Mouse (Mus musculus) hindbrain, embryonic 16.5 days (tissue): Measurements from ENCODE around the gene Zfp653. TPM values are rescaled to one million over a fixed set of nuclear protein-coding genes. Genes with fewer than 3 reads are reported as not detected.

Experiments used
- ATAC-seq: fragments of 200-750 bp; cut with Nextera tagmentation; 2 replicates; pipeline ENCODE4 v1.8.0; 2017; ENCODE audit warnings: moderate TSS enrichment, moderate library complexity
- H3K27ac ChIP-seq: fragments of 300-500 bp; sonication (generic); 2 replicates; pipeline ENCODE4 v1.5.1; 2014; ENCODE audit warnings: low read depth, mild to moderate bottlenecking, control low read depth, low read length, moderate library complexity
- H3K27me3 ChIP-seq: fragments of 300-500 bp; sonication (generic); replicated peaks from 2 replicates; pipeline ENCODE4 v1.6.1; 2014; ENCODE audit warnings: low read length; ENCODE audit not compliant: control insufficient read depth, insufficient read depth
- H3K36me3 ChIP-seq: fragments of 300-500 bp; sonication (generic); 2 replicates; pipeline ENCODE4 v1.6.1; 2014; ENCODE audit warnings: mild to moderate bottlenecking, low read length, moderate library complexity, mixed read lengths; ENCODE audit not compliant: control insufficient read depth, insufficient read depth
- H3K4me1 ChIP-seq: fragments of 300-500 bp; sonication (generic); 2 replicates; pipeline ENCODE4 v1.6.1; 2014; ENCODE audit warnings: low read depth, low read length; ENCODE audit not compliant: control insufficient read depth, insufficient read depth
- H3K4me2 ChIP-seq: fragments of 300-500 bp; sonication (generic); 2 replicates; pipeline ENCODE4 v1.6.1; 2014; ENCODE audit warnings: mild to moderate bottlenecking, low read length, control low read depth, moderate library complexity
- H3K4me3 ChIP-seq: fragments of 300-500 bp; sonication (generic); 2 replicates; pipeline ENCODE4 v1.5.1; 2014; ENCODE audit warnings: mild to moderate bottlenecking, low read length, control low read depth, moderate library complexity
- H3K9ac ChIP-seq: fragments of 300-500 bp; sonication (generic); 2 replicates; pipeline ENCODE4 v1.6.1; 2014; ENCODE audit warnings: low read depth, mild to moderate bottlenecking, control low read depth, low read length, moderate library complexity
- H3K9me3 ChIP-seq: fragments of 300-500 bp; sonication (generic); 2 replicates; pipeline ENCODE4 v1.6.1; 2014; ENCODE audit warnings: mild to moderate bottlenecking, low read length, moderate library complexity; ENCODE audit not compliant: control insufficient read depth
- WGBS: fragments of 180-500 bp; shearing (Covaris S2); extraction: QIAGEN DNeasy Blood & Tissue Kit; methylation state at CpG from one replicate; pipeline ENCODE4 v1.1.7; 2014; 5-methylcytosine and 5-hydroxymethylcytosine counted together
- polyA plus RNA-seq: library from polyadenylated mRNA; unstranded; fragments of >200 nt; fragmentation: Nextera tagmentation; extraction: Ambion mirVana; gene quantifications from 2 replicates; pipeline ENCODE4 v1.2.1, GENCODE M21; 2015

Zfp653 gene
- polyA plus RNA-seq = 16.6 and 16.7 TPM in 2 replicates

DNA sequence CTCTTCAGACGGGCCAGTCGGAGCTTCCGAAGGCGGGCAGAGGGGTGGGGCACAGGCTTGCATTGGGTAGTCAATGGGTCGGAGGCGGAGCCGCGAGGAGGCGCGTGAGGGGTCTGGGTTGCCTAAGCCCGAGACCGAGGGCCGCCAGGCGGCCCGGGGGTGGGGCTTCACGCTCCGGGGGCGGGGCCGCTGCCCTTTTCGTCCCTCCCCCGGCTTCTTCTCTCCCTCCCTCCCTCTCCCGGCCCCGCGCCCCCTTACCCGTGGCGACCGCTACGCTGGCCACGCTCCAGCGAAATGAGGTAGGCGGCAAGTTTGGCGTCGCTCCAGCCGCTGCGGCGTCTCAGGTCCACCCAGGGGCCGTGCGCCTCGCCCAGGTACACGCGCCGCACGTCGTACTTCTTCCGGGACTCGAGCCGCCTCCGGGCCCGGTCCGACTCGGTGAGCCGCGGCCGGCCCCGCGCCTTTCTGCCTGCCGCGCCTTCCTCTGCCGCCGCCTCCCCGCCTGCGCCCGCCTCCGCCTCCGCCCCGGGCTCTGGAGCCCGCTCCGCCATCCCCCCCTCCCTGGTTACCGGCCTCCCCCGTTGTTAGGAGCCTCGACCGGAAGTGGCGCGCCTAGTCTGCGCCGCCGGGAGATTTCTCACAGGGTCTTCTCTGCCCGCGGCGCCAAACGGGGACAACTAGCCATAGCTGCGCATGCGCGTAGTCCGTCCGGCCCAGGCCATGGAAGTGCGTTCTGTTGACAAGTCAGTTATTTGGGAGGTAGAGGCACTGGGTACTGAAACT is at the start of gene Zfp653, which contains the start of gene Gm49318:
Gene Zfp653, minus strand, starts transcription at position 586 of the 783 bp plus-strand sequence.
Gene Gm49318, minus strand, starts transcription at position 469 of the 783 bp plus-strand sequence.
- H3K36me3 ChIP-seq = peaks cover 4% of the 10 kb centered on the region; the same call in 1 of the 2 replicates
- peak; percentile 97 for ATAC-seq
- WGBS = 1% methylated on average over 67 of the region's 87 CpGs
- H3K27ac ChIP-seq = peak within 1 kb of the TSS; percentile 97
- no peaks in the 10 kb centered on the region for H3K27me3 ChIP-seq
- H3K4me3 ChIP-seq = peak within 1 kb of the TSS; percentile 75
- peak within 1 kb of the TSS; percentile 91 for H3K9ac ChIP-seq
- peak within 1 kb of the TSS; percentile 71 for H3K4me2 ChIP-seq
- peaks cover 14% of the 10 kb centered on the region for H3K4me1 ChIP-seq
- H3K9me3 ChIP-seq = no peaks in the 10 kb centered on the region

DNA sequence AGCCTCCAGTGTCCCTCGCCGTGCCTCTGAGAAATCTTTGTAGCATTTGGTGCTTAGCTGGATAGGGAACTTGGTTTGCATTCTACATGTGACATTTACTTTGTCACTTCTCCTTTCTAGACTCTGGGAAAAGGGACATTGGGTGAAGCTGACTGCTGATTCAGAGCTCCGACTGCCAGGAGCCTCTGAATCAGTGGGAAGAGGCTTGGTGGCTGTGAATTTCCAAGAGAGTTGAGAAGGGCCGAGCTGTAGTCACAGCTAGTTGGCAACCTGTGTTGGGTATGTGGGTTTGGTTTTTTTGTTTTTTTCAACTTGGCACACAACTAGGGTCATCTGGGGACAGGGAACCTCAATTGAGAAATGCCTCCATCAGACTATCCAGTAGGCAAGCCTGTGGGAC is 48.4 kb upstream of the Zfp653 start:
- no peaks in the 10 kb centered on the region for H3K9me3 ChIP-seq
- H3K4me2 ChIP-seq = no peak overlapping the region
- H3K4me3 ChIP-seq = no peak overlapping the region
- no peaks in the 10 kb centered on the region for H3K36me3 ChIP-seq
- H3K27ac ChIP-seq = no peak overlapping the region
- WGBS = 93% methylated on average over 4 of the region's 4 CpGs
- no peak overlapping the region for H3K9ac ChIP-seq
- ATAC-seq = no peak
- no peaks in the 10 kb centered on the region for H3K27me3 ChIP-seq
- peaks cover 16% of the 10 kb centered on the region for H3K4me1 ChIP-seq

DNA sequence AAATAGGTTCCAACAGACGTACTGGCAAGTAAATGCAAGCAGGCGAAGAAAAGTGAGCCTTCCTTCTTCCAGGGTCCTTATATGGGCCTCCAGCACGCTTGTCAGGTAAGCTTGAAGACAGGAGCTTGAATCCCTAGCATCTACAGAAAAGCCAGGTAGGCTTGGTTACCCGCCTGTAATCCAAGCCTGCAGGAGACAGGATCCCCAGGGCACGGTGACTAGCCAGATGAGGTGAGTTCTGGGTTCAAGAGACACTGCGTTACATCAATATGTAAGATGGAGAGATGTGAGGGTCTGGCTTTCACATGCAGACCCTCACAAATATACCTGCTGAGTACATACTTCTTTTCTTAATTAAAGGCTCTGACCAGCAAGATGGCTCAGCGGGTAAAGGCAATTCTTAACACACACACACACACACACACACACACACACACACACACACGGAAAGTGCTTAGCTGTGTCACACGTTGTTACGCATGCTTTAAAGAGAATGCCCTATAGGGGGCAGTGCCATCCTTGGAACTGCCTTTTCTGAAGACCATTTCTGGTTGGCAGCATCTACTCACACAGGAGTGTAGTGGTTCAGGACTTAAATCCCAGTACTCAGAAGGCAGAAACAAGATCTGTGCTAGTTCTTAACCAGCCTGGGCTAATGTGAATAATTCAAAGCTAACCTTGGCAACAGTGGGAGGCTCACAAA is 46.7 kb upstream of the Zfp653 start:
- Histone ChIP-seq H3K9me3 (no peaks in the 10 kb centered on the region), H3K9ac (peak overlapping the region; percentile 63; the same call in 1 of the 2 replicates), H3K27ac (no peak overlapping the region), H3K4me2 (peak overlapping the region; percentile 89), H3K36me3 (peaks cover 9% of the 10 kb centered on the region), H3K27me3 (no peaks in the 10 kb centered on the region), H3K4me1 (peaks cover 16% of the 10 kb centered on the region), H3K4me3 (peak overlapping the region; percentile 91)
- 45% methylated on average over 10 of the region's 10 CpGs for WGBS
- ATAC-seq = no peak

DNA sequence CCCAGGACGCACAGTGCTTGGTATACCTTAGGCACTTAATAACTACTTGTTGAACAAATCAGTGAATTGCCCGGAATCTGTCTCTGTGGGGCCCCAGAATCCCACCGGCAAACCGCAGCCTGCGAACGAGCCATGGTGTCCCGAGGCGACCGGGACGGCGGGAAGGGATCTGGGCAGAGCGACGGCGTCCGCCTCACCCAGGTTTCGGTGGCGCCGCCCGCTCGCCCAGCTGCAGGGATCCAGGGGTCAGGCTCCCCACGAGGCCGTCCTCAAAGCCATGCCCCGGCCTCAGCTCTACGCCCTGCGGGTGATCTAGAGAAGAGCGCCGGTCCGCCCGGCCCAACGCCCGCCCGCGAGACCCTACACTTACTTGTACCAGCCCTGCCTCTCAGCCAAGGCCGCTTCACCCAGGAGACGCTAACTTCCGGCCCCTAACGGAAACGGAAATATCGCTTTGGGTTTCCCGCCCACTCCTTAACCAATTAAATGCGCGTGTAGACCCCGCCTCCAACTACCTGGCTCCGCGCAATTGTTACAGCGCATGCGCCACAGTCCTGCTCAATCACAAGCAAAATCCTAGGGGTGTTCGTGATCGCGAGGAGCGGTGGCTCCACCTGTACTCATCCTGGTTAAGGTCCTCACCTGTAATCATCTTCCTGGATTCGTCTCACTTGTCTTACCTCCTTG is 45.7 kb upstream of the Zfp653 start, which contains the start of gene Elof1:
Gene Elof1, minus strand, starts transcription at position 433 of the 687 bp plus-strand sequence.
- peaks cover 16% of the 10 kb centered on the region for H3K4me1 ChIP-seq
- no peaks in the 10 kb centered on the region for H3K27me3 ChIP-seq
- peak within 1 kb of the TSS; percentile 88 for H3K9ac ChIP-seq
- peak within 1 kb of the TSS; percentile 91 for H3K4me3 ChIP-seq
- peak within 1 kb of the TSS; percentile 78 for H3K27ac ChIP-seq
- no peaks in the 10 kb centered on the region for H3K9me3 ChIP-seq
- under 1% methylated on average over 49 of the region's 52 CpGs for WGBS
- peaks cover 18% of the 10 kb centered on the region for H3K36me3 ChIP-seq
- peak; percentile 97 for ATAC-seq
- H3K4me2 ChIP-seq = peak within 1 kb of the TSS; percentile 89

DNA sequence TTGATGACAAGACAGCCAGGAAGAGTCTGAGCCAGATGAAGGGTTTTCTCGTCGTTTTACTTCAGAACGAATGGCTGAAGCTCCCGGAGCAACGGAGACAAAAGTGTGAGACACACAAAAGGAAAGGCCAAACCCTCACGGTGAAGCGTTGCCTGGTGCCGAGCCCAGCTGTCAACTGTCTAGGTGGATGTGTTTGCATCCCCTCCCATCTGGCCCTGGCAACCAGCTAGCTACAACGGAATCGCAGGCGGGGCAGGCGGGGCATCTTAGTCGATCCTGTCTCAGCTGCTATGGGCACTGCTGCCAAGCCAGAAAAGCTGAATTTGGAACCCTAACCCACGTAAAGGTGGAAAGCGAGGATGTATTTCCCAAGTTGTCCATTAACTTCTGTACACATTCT is 44.9 kb upstream of the Zfp653 start:
- ATAC-seq = no peak
- peaks cover 16% of the 10 kb centered on the region for H3K4me1 ChIP-seq
- WGBS = 10% methylated on average over 15 of the region's 15 CpGs
- no peaks in the 10 kb centered on the region for H3K9me3 ChIP-seq
- no peak overlapping the region; the same call in 1 of the 2 replicates for H3K27ac ChIP-seq
- peak overlapping the region; percentile 89 for H3K4me2 ChIP-seq
- H3K36me3 ChIP-seq = peaks cover 22% of the 10 kb centered on the region
- no peaks in the 10 kb centered on the region for H3K27me3 ChIP-seq
- H3K4me3 ChIP-seq = peak overlapping the region; percentile 91
- H3K9ac ChIP-seq = peak overlapping the region; percentile 88

DNA sequence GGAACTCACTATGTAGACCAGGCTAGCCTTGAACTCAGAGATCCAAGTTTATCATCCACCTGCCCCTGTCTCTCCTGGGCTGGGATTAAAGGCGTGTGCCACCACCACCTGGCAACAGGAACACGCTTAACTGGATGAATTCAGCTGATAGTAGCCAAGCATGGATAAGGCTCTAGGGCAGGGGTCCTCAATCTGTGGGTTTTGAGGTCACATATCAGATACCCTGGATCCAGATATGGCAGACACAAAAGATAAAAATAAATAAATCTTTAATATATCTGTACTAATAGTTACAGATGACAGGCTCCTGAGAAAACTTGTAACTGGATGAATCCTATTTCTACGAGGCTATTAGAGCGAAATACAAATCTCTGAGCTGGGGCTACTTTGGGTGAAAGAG is 44.5 kb upstream of the Zfp653 start:
- peak overlapping the region; percentile 88 for H3K9ac ChIP-seq
- H3K4me1 ChIP-seq = peaks cover 16% of the 10 kb centered on the region
- H3K27me3 ChIP-seq = no peaks in the 10 kb centered on the region
- H3K4me2 ChIP-seq = peak overlapping the region; percentile 89
- H3K27ac ChIP-seq = no peak overlapping the region
- peaks cover 22% of the 10 kb centered on the region for H3K36me3 ChIP-seq
- 83% methylated on average over 4 of the region's 4 CpGs for WGBS
- H3K4me3 ChIP-seq = peak overlapping the region; percentile 91
- no peaks in the 10 kb centered on the region for H3K9me3 ChIP-seq
- no peak for ATAC-seq

DNA sequence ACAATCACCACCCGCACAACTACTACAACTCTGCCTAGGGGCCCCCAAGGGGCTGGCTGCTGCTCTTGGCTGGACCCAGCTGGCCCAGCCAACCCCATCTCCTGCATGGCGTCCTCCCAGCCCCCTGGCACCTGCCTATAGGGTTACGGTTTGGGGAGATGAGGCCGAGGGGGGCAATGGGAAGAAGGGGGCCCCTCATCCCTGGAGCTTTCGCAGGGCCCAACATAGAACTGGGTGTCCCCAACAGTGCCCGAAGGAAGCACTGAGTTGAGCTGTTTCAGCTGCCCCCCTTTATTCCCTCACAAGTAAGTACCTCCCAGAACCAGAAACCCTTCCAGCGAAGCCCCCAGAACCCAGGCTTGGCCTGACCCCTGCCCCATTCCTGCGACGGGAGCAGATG is 37.0 kb upstream of the Zfp653 start:
- Histone ChIP-seq H3K27ac (no peak overlapping the region), H3K4me2 (no peak overlapping the region), H3K9me3 (no peaks in the 10 kb centered on the region), H3K27me3 (no peaks in the 10 kb centered on the region), H3K4me3 (no peak overlapping the region), H3K9ac (no peak overlapping the region; the same call in 1 of the 2 replicates), H3K4me1 (no peaks in the 10 kb centered on the region), H3K36me3 (peaks cover 21% of the 10 kb centered on the region)
- no peak for ATAC-seq
- WGBS = 91% methylated on average over 9 of the region's 9 CpGs

DNA sequence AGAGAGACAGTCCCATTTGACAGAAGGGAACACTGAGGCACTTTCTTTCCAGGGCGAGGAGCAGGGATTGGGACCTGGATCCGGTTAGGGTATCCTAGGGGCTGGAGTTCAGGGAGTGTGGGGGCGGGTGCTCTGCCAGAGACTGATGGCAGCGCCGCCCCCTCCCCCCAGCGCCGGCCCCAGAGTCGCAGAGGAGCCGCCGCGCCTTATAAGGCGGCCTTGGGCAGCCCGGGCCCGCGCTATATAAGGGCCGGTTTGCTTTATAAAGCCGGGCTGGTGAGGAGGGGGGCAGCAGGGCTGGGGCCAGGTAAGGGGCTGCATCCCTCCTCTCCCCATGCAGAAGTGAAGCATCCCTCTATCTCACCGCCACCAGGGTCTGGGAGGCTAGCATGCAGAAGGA is 28.7 kb upstream of the Zfp653 start:
- Histone ChIP-seq H3K4me3 (no peak overlapping the region), H3K27me3 (peaks cover 24% of the 10 kb centered on the region), H3K9ac (no peak overlapping the region), H3K27ac (no peak overlapping the region), H3K9me3 (no peaks in the 10 kb centered on the region), H3K36me3 (no peaks in the 10 kb centered on the region), H3K4me1 (peaks cover 4% of the 10 kb centered on the region), H3K4me2 (no peak overlapping the region)
- no peak for ATAC-seq
- WGBS = 2% methylated on average over 18 of the region's 18 CpGs
